Mouse (Mus musculus) spleen, adult 2 months (tissue): ENCODE measurements around the gene Cnnm1.

Experiments
- CTCF ChIP-seq: fragments of 200-500 bp; IDR thresholded peaks from 2 replicates; pipeline ENCODE4 v1.5.1; 2011; ENCODE audit warnings: mild to moderate bottlenecking, inconsistent platforms; ENCODE audit not compliant: insufficient read depth, insufficient read length, insufficient replicate concordance; ENCODE audit errors: extremely low read depth
- POLR2A ChIP-seq: fragments of 200-500 bp; IDR thresholded peaks from 2 replicates; pipeline ENCODE4 v1.6.1; 2011; ENCODE audit warnings: low read depth, low read length, inconsistent platforms

GRCm38 (mm10) chr19:43452176-43452575 lies 11.9 kb downstream of the Cnnm1 start:
- no peak for TF ChIP-seq CTCF
- TF ChIP-seq POLR2A, result no peak
